8 mouse cellular contexts compared by ENCODE assay signal in the genomic region with DNA sequence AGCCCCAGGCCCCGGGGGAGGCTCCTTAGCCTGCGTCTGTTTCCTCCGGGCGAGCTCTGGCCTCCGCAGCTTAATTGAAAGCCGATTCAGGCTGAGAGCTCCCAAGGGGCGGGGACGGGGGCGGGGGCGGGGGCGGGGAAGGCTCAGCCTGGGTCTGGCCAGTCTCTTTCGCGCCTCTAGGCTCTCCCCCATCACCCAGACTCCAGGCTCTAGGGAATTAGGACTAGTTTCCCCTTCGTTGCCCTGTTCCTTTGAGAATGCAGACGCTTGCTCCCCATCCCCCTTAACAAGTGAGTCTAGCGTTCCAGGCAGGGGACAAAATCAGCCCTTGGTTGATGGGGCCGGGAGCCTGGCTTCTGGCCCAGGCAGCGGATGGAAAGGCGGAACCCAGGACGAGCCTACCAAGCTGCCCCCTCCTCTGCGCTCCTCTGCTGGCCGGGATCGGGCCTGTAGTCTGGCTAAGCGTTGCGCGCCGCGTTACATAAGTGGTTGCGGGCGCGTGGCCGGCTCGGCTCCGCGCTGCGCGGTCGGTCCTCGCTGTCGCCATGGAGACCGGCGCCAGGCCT. TPM values are rescaled to one million over a fixed set of nuclear protein-coding genes. Genes with fewer than 3 reads are reported as not detected.
A peak's percentile ranks its signal among the peaks of the same experiment; 100 is the strongest.
DNase-seq lines count a peak whose midpoint lies in the region; ATAC-seq and TF ChIP-seq lines count a peak whose summit lies in the region.

No protein-coding gene starts in this region.

- peak; percentile 65 for DNase-seq in R1 (ENCODE audit: low read depth, low spot score)
- peak; percentile 46 for DNase-seq in forebrain, embryonic 10.5 days (ENCODE audit: extremely low spot score, low spot score)
- DNase-seq in left cerebral cortex, adult 8-10 months (ENCODE audit: low spot score in 2 of 2), result peak; percentile 66 to 70
- DNase-seq in retina, adult 2 months (ENCODE audit: low read depth, low spot score), result peak; percentile 71
- DNase-seq in lung, postnatal 25 days (ENCODE audit: low spot score), result no peak

- H3K27ac ChIP-seq in forebrain, embryonic 10.5 days, result peak overlapping the region; percentile 25; the same call in 1 of the 2 replicates

- WGBS in forebrain, embryonic 10.5 days, result under 1% methylated on average over 42 of the region's 42 CpGs

- TF ChIP-seq CTCF in E14TG2a.4 (conservative IDR thresholded peaks at IDR 0.05; ENCODE audit: low read length), result no peak

- H3K27me3 ChIP-seq in E14TG2a.4 (ENCODE audit: insufficient read depth, low read length), result peaks cover 87% of the 10 kb centered on the region
- peaks cover 81% of the 10 kb centered on the region for H3K27me3 ChIP-seq in forebrain, embryonic 10.5 days (ENCODE audit: poor library complexity, severe bottlenecking)

- peak overlapping the region; percentile 77 for H3K4me3 ChIP-seq in E14TG2a.4 (replicated peaks; ENCODE audit: low read length)
- H3K4me3 ChIP-seq in forebrain, embryonic 10.5 days, result peak overlapping the region; percentile 47

- H3K9me3 ChIP-seq in E14TG2a.4 (ENCODE audit: low read length), result no peaks in the 10 kb centered on the region; the same call in 1 of the 2 replicates
- H3K9me3 ChIP-seq in forebrain, embryonic 10.5 days, result no peaks in the 10 kb centered on the region

- ATAC-seq in erythroid progenitor cell, adult 5-6 weeks (replicated peaks; ENCODE audit: low FRiP score, poor library complexity, severe bottlenecking), result no peak
- ATAC-seq in CD4-positive, CD25-positive, alpha-beta regulatory T cell, adult 4 months, result no peak

- H3K36me3 ChIP-seq in E14TG2a.4 (ENCODE audit: insufficient read depth, low read length), result no peaks in the 10 kb centered on the region
- no peaks in the 10 kb centered on the region for H3K36me3 ChIP-seq in forebrain, embryonic 10.5 days (replicated peaks)

- H3K4me1 ChIP-seq in E14TG2a.4 (replicated peaks; ENCODE audit: low read depth, low read length), result peaks cover 34% of the 10 kb centered on the region
- peaks cover 45% of the 10 kb centered on the region for H3K4me1 ChIP-seq in forebrain, embryonic 10.5 days

RNA-seq across cellular contexts. Expression of a gene that starts 10.1 kb away (rescaled TPM):
- 0.92 and 0.93 TPM in 2 replicates for polyA plus RNA-seq in forebrain, embryonic 10.5 days (2016; fragmentation: Nextera tagmentation; extraction: Ambion mirVana)
- 100 to 1,000 TPM; 509 to 530 (median 524) TPM for total RNA-seq in left cerebral cortex, adult 8-10 months (2022)
- not detected in 2 replicates for total RNA-seq in erythroid progenitor cell, adult 5-6 weeks (2015; ENCODE audit: low replicate concordance)
- total RNA-seq in erythroid progenitor cell, adult 5-6 weeks (2017; ENCODE audit: low replicate concordance), result not detected in 2 replicates
- polyA plus RNA-seq in CD4-positive, CD25-positive, alpha-beta regulatory T cell, adult 4 months (2017; shearing (Covaris generic)), result under 1 TPM in 1 of 2 experiments, not detected in 1; 0.31 TPM

RNA-seq across cellular contexts. Expression of a gene that starts 30.1 kb away (rescaled TPM):
- 0.45 TPM in 1 of 2 replicates, not detected in the other for polyA plus RNA-seq in forebrain, embryonic 10.5 days (2016; fragmentation: Nextera tagmentation; extraction: Ambion mirVana)
- 1 to 10 TPM in 3 of 4 experiments, under 1 TPM in 1; 0.87 to 2.5 (median 1.5) TPM for total RNA-seq in left cerebral cortex, adult 8-10 months (2022)
- total RNA-seq in erythroid progenitor cell, adult 5-6 weeks (2015; ENCODE audit: low replicate concordance), result 41.1 and 44.7 TPM in 2 replicates
- total RNA-seq in erythroid progenitor cell, adult 5-6 weeks (2017; ENCODE audit: low replicate concordance), result 21.5 and 25.3 TPM in 2 replicates
- 1 to 10 TPM; 2.0 to 4.1 TPM for polyA plus RNA-seq in CD4-positive, CD25-positive, alpha-beta regulatory T cell, adult 4 months (2017; shearing (Covaris generic))

RNA-seq across cellular contexts. Expression of a gene that starts 59.2 kb away (rescaled TPM):
- polyA plus RNA-seq in forebrain, embryonic 10.5 days (2016; fragmentation: Nextera tagmentation; extraction: Ambion mirVana), result 16.0 and 16.6 TPM in 2 replicates
- total RNA-seq in left cerebral cortex, adult 8-10 months (2022), result 10 to 100 TPM; 22.8 to 23.9 (median 23.3) TPM
- 25.2 and 25.6 TPM in 2 replicates for total RNA-seq in erythroid progenitor cell, adult 5-6 weeks (2015; ENCODE audit: low replicate concordance)
- 14.9 and 16.3 TPM in 2 replicates for total RNA-seq in erythroid progenitor cell, adult 5-6 weeks (2017; ENCODE audit: low replicate concordance)
- polyA plus RNA-seq in CD4-positive, CD25-positive, alpha-beta regulatory T cell, adult 4 months (2017; shearing (Covaris generic)), result 1 to 10 TPM; 5.6 to 8.2 TPM

Comparison
In these comparisons a context has a peak if more than half of its experiments do, and no peak if none do; other contexts are left out.
1. RNA of a gene that starts 10.1 kb away (total RNA-seq): 509 to 530 TPM in left cerebral cortex, adult 8-10 months; not detected in erythroid progenitor cell, adult 5-6 weeks; every median in the first group is over 100 times any median in the second.
2. RNA of a gene that starts 30.1 kb away (total RNA-seq): 21.5 to 44.7 TPM in erythroid progenitor cell, adult 5-6 weeks; 0.87 to 2.5 TPM in left cerebral cortex, adult 8-10 months; every median in the first group is over 4 times any median in the second.